Mouse (Mus musculus) embryonic facial prominence, embryonic 11.5 days (tissue): ENCODE results near the gene Commd7. TPM values are rescaled to one million over a fixed set of nuclear protein-coding genes. Genes with fewer than 3 reads are reported as not detected.

ENCODE experiments used
- ATAC-seq: fragments of 200-750 bp; cut with Nextera tagmentation; replicated peaks from 2 replicates; pipeline ENCODE4 v1.8.0; 2017; ENCODE audit warnings: low read depth; ENCODE audit not compliant: insufficient number of reproducible peaks, low FRiP score, low TSS enrichment
- DNase-seq: peaks from one replicate; pipeline ENCODE4 v3.0.0-alpha.2; 2015; ENCODE audit warnings: low spot score
- H3K27ac ChIP-seq: fragments of 300-500 bp; sonication (generic); replicated peaks from 2 replicates; pipeline ENCODE4 v1.5.1; 2014; ENCODE audit warnings: mild to moderate bottlenecking, low read depth, low read length, control low read depth
- H3K27me3 ChIP-seq: fragments of 300-500 bp; sonication (generic); 2 replicates; pipeline ENCODE4 v1.6.1; 2014; ENCODE audit warnings: mild to moderate bottlenecking, low read length, moderate library complexity, mixed read lengths; ENCODE audit not compliant: control insufficient read depth, insufficient read depth
- H3K36me3 ChIP-seq: fragments of 300-500 bp; sonication (generic); replicated peaks from 2 replicates; pipeline ENCODE4 v1.6.1; 2014; ENCODE audit warnings: low read depth, mild to moderate bottlenecking, low read length, moderate library complexity, mixed read lengths; ENCODE audit not compliant: control insufficient read depth, insufficient read depth
- H3K4me1 ChIP-seq: fragments of 300-500 bp; sonication (generic); 2 replicates; pipeline ENCODE4 v1.6.1; 2014; ENCODE audit warnings: low read length, mixed read lengths; ENCODE audit not compliant: control insufficient read depth, insufficient read depth
- H3K4me2 ChIP-seq: fragments of 300-500 bp; sonication (generic); 2 replicates; pipeline ENCODE4 v1.6.1; 2014; ENCODE audit warnings: low read depth, mild to moderate bottlenecking, control low read depth, low read length, moderate library complexity
- H3K4me3 ChIP-seq: fragments of 300-500 bp; sonication (generic); 2 replicates; pipeline ENCODE4 v1.5.1; 2014; ENCODE audit warnings: low read depth, low read length, control low read depth
- H3K9ac ChIP-seq: fragments of 300-500 bp; sonication (generic); replicated peaks from 2 replicates; pipeline ENCODE4 v1.6.1; 2014; ENCODE audit warnings: mild to moderate bottlenecking, control low read depth, low read length
- H3K9me3 ChIP-seq: fragments of 300-500 bp; sonication (generic); replicated peaks from 2 replicates; pipeline ENCODE4 v1.6.1; 2016; ENCODE audit warnings: mild to moderate bottlenecking, low read length, inconsistent platforms, mixed read lengths; ENCODE audit not compliant: control insufficient read depth
- WGBS: fragments of 180-500 bp; shearing (Covaris S2); extraction: QIAGEN DNeasy Blood & Tissue Kit; methylation state at CpG from one replicate; pipeline ENCODE4 v1.1.7; 2014; 5-methylcytosine and 5-hydroxymethylcytosine counted together
- polyA plus RNA-seq: library from polyadenylated mRNA; unstranded; fragments of >200 nt; fragmentation: Nextera tagmentation; extraction: Ambion mirVana; gene quantifications from 2 replicates; pipeline ENCODE4 v1.2.1, GENCODE M21; 2014

The Commd7 gene
- polyA plus RNA-seq, 1 experiment from 2014 or later = 68.6 TPM

DNA sequence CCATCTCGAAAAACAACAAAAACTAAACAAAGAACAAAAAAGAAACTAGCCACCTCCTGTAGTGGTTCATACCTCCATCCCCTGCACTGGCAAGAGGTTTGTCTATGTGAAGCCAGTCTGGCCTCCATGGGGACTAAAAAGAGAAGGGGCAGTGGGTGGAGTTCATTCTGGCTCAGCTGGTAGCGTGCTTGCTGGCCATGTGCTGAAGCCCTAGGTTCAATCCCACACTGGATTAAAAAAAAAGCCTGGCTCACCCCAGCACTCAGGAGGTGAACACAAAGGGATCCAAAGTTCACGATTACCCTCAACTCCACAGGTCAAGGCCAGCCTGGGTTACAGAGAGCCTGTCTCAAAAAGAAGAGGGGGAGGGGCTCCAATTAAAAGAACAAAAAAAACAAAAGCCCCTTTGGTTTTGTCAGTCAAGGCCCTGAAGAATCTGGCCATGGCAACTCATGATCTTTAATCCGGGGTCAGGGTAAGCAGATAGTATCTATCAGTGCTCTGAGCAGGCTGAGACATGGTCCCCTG is 52.1 kb downstream of the Commd7 start:
- Histone ChIP-seq H3K4me1 (no peaks in the 10 kb centered on the region; the same call in 1 of the 2 replicates), H3K9ac (no peak overlapping the region), H3K27ac (no peak overlapping the region), H3K9me3 (no peaks in the 10 kb centered on the region), H3K27me3 (no peaks in the 10 kb centered on the region), H3K36me3 (no peaks in the 10 kb centered on the region), H3K4me2 (no peak overlapping the region), H3K4me3 (no peak overlapping the region)
- 59% methylated on average over 4 of the region's 4 CpGs for WGBS
- DNase-seq = no peak
- ATAC-seq = no peak

DNA sequence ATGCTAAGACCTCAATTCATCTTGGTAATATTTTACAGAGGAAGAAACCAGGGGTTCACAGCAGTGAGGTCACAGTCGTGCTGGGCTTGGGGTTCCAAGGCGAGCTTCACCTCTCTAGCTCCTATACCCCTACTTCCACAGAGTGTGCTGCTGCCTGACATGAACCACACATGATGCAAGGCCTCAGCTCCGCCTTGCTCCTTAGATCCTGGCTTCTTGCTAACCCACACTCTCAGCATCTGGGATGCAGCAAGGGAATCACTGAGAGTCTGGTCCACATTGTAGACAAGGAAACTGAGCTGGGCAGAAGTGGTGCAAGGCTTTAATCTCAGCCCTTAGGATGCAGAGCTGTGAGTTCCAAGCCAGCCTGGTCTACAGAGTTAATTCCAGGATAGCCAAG is 52.5 kb downstream of the Commd7 start:
- DNase-seq = no peak
- no peaks in the 10 kb centered on the region for H3K9me3 ChIP-seq
- no peak overlapping the region for H3K9ac ChIP-seq
- H3K27ac ChIP-seq = no peak overlapping the region
- H3K27me3 ChIP-seq = no peaks in the 10 kb centered on the region
- no peak overlapping the region for H3K4me3 ChIP-seq
- ATAC-seq = no peak
- WGBS = 93% methylated on average over 3 of the region's 3 CpGs
- H3K4me1 ChIP-seq = no peaks in the 10 kb centered on the region; the same call in 1 of the 2 replicates
- H3K4me2 ChIP-seq = no peak overlapping the region
- no peaks in the 10 kb centered on the region for H3K36me3 ChIP-seq

DNA sequence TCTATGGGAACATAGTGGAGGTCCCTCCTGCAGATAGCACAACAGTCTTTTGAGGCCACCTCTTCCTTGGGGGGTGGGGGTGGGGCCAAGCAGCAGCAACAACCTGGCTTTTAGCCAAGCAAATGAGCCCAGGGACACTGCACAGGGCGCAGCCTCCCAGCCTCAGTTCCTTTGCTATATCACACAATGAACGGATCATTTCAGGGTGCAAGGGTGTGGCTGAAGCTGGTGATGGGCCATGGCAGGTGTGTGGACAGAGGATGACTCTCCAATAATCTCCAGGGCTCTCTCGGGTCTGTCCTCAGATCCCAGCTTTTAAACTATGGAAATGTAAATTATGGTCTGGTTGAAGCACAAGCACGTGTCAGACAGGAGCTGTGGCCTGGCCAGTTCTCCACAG is 55.5 kb downstream of the Commd7 start:
- WGBS = 64% methylated on average over 4 of the region's 4 CpGs
- H3K4me3 ChIP-seq = no peak overlapping the region
- no peaks in the 10 kb centered on the region for H3K4me1 ChIP-seq
- no peaks in the 10 kb centered on the region for H3K27me3 ChIP-seq
- no peaks in the 10 kb centered on the region for H3K36me3 ChIP-seq
- H3K9ac ChIP-seq = no peak overlapping the region
- H3K4me2 ChIP-seq = no peak overlapping the region
- no peak overlapping the region for H3K27ac ChIP-seq
- no peaks in the 10 kb centered on the region for H3K9me3 ChIP-seq
- no peak for ATAC-seq
- DNase-seq = no peak

DNA sequence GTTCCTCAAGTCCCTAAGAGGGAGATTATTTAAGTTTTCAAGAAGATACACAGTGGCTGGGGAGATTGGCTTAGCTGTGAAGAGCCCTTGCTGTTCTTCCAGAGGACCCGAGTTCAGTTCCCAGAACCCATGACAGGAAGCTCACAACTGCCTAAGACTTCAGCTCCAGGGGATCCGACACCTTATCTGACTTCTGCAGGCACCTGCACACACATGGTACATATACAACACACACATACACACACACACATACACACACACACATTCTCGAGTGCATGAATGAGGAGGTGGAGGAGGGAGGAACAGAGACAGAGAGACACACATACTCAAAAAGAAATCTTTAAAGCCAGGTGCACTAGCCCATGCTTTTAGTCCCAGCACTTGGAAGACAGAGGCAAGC is 56.4 kb downstream of the Commd7 start:
- WGBS = 78% methylated on average over 3 of the region's 3 CpGs
- ATAC-seq = no peak
- Histone ChIP-seq H3K27ac (no peak overlapping the region), H3K4me1 (no peaks in the 10 kb centered on the region), H3K36me3 (no peaks in the 10 kb centered on the region), H3K4me2 (no peak overlapping the region), H3K9me3 (no peaks in the 10 kb centered on the region), H3K27me3 (no peaks in the 10 kb centered on the region), H3K9ac (no peak overlapping the region), H3K4me3 (no peak overlapping the region)
- DNase-seq = no peak

DNA sequence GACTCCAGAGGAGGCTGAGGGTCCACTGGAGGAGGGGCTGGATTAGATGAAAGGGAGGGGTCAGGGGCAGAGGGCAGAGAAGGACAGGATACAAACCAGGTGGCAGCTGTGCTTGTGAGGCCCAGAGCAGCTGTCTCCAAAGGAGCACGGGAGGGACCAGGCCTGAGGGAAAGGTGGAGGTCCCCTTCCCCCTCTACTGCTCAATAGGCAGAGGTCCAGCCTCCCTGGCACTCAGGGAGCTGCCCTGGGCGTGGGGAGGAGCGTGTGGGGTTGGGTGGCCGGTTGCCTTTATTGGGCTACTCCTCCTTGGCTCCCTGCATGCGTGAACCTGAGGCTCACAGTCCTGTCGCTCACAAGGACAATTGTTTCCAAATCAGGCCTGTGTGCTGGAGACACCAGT is 57.0 kb downstream of the Commd7 start:
- Histone ChIP-seq H3K4me3 (no peak overlapping the region), H3K9me3 (no peaks in the 10 kb centered on the region), H3K27ac (no peak overlapping the region), H3K27me3 (no peaks in the 10 kb centered on the region), H3K4me1 (no peaks in the 10 kb centered on the region), H3K4me2 (no peak overlapping the region), H3K36me3 (no peaks in the 10 kb centered on the region), H3K9ac (no peak overlapping the region)
- DNase-seq (no peak), ATAC-seq (no peak)
- WGBS = 45% methylated on average over 6 of the region's 6 CpGs

DNA sequence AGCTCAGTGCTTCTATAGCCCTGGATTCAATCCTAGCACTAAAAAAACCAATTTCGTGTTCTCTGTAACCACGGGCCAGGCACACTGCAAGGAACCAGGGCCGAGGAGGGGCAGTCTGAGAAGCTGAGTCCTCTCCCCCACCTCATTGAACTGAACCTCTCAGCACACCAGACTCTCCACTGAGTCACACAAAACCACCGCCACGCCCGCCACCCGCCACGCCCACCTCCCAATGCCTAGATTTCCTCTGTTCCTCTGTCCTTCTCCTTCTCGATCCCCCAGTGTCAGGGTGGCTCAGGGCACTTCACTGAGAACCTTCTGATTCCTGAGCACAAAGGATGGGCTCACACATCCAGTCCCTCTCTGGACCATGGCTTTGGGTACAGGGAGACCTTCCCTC is 59.5 kb downstream of the Commd7 start:
- no peak overlapping the region for H3K27ac ChIP-seq
- H3K27me3 ChIP-seq = no peaks in the 10 kb centered on the region
- DNase-seq (no peak), ATAC-seq (no peak)
- H3K4me1 ChIP-seq = no peaks in the 10 kb centered on the region
- 91% methylated on average over 9 of the region's 9 CpGs for WGBS
- H3K9ac ChIP-seq = no peak overlapping the region
- H3K4me2 ChIP-seq = no peak overlapping the region
- no peak overlapping the region for H3K4me3 ChIP-seq
- no peaks in the 10 kb centered on the region for H3K36me3 ChIP-seq
- no peaks in the 10 kb centered on the region for H3K9me3 ChIP-seq

DNA sequence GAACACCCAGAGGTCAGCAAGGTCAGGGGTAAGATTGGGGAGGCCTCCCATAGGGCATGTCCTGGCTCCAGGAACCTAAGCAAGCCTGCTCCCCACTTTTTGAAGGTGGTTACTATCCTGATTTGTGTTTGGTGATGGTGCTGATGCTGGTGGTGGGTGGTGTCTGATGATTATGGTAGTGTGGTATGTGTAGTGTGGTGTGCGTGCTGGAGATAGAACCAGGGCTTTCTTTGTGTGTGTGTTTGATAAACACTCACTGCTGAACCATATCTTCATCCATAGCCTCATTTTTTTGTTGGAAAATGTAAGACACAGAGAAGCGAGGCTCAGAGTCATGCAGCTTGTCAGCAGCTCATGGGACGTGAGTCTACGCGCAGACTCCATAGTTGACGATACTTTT is 64.0 kb downstream of the Commd7 start:
- no peak overlapping the region for H3K4me2 ChIP-seq
- no peaks in the 10 kb centered on the region for H3K9me3 ChIP-seq
- no peak overlapping the region for H3K9ac ChIP-seq
- H3K36me3 ChIP-seq = no peaks in the 10 kb centered on the region
- DNase-seq (no peak), ATAC-seq (no peak)
- whole genome bisulfite sequencing = 85% methylated on average over 6 of the region's 6 CpGs
- H3K27ac ChIP-seq = no peak overlapping the region
- H3K27me3 ChIP-seq = no peaks in the 10 kb centered on the region
- no peak overlapping the region for H3K4me3 ChIP-seq
- H3K4me1 ChIP-seq = no peaks in the 10 kb centered on the region

DNA sequence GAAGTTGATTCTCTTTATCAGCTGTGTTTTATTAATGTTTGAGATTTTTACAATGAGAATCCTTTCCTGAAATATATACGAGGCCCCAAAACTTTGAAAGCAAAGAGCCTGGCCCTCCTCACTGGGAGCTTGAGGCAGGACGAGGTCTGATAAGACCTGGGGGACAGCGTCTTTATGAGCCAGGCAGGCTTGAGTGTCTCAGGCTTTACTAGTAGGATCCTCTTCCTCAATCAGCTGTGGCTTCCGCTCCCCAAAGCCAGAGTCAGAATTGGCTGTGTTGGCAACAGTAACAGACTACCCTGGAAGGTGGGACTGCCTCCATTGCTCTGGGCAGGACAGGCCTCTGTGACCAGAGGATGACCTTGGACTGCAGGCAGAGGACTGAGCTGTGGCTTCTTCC is 64.6 kb downstream of the Commd7 start:
- 83% methylated on average over 4 of the region's 4 CpGs for WGBS

More for the DNA sequence above, 64.6 kb downstream of the Commd7 start:
- H3K27me3 ChIP-seq = no peaks in the 10 kb centered on the region
- H3K27ac ChIP-seq = no peak overlapping the region
- no peak for ATAC-seq
- no peaks in the 10 kb centered on the region for H3K4me1 ChIP-seq
- no peak overlapping the region for H3K4me3 ChIP-seq
- no peak overlapping the region for H3K4me2 ChIP-seq
- DNase-seq = no peak
- no peaks in the 10 kb centered on the region for H3K9me3 ChIP-seq
- no peak overlapping the region for H3K9ac ChIP-seq
- H3K36me3 ChIP-seq = no peaks in the 10 kb centered on the region
